Mouse (Mus musculus) right cerebral cortex, adult 2 months (tissue): ENCODE measurements at regions not wholly inside any gene's neighbourhood (a gene's known extent, or its start where the extent isn't known, plus 50 kb on each side); places are given as distances from the start of the nearest gene placed in this dataset.

Experiments
- DNase-seq, 2 experiments: peaks; one replicate each; pipeline ENCODE4 v3.0.0; 2021 to 2022; ENCODE audit warnings: low spot score in 2 of 2

GRCm38 (mm10) chr2:79185234-79186101, 69.8 kb upstream of the Itga4 start:
- DNase-seq = no peak

- no peak for DNase-seq
These were observed 68.3 kb upstream of the Itga4 start for GRCm38 (mm10) chr2:79186878-79187277.

DNA sequence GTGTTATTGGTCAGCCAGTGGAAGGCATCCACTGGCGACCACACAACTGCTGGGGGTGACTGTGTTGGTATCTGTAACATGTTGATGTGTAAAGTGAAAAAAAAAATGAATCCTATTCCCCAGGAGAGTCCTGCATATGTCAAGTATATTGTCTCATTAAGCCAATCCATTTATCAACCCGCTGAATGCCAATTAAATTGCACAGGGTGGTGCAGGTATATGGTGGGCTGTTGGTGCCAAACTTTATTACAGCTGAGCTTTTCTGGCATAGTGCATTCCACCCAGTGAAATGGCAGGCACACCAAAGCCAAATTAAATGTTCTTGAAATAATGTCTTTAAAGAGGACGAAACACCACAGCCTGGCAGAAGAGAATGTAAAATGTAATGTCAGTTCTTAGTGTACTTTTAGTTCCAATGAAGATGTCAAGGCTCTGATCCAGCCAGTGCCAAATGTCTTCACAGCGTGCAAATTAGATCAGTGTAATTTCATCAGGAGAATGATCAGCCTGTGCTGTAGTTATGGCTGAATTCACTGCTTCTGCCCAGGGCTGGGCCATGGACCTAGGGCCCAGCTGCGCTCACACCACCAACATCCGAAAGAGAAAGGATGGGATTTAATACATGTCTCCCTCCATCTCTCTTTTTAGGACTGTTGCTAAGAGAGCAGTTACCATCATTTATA, 66.6 kb upstream of the Itga4 start:
- no peak for DNase-seq

- no peak for DNase-seq
These were observed 61.4 kb upstream of the Itga4 start for GRCm38 (mm10) chr2:79193851-79194250.

GRCm38 (mm10) chr2:79201677-79202076, 53.5 kb upstream of the Itga4 start:
- no peak for DNase-seq
